Mouse (Mus musculus): ENCODE measurements around the gene Gm9837. TPM values are rescaled to one million over a fixed set of nuclear protein-coding genes. Genes with fewer than 3 reads are reported as not detected.

The Gm9837 gene
- total and polyA plus RNA-seq, 3 experiments: not detected

GRCm38 (mm10) chr11:53493243-53493955 is 23.1 kb upstream of the Gm9837 start:
- Histone ChIP-seq H3K4me3 (replicated peaks in 1 of 3; ENCODE audit: low read depth in 2 of 3, low read length in 2 of 3, poor library complexity in 1 of 3) (no peak overlapping the region), H3K27ac (ENCODE audit: insufficient read depth, low read depth) (no peak overlapping the region), H3K9ac (ENCODE audit: insufficient read depth, low read depth) (no peak overlapping the region), H3K79me2 (replicated peaks; ENCODE audit: control insufficient read depth, extremely low read depth, insufficient read depth, poor library complexity, severe bottlenecking) (no peaks in the 10 kb centered on the region), H3K9me3 (replicated peaks; ENCODE audit: low read length) (no peaks in the 10 kb centered on the region), H3K27me3 (replicated peaks) (no peaks in the 10 kb centered on the region), H3K4me1 (ENCODE audit: control insufficient read depth in 1 of 2, insufficient read depth in 2 of 2) (peaks cover 18 to 72% of the 10 kb centered on the region in 2 experiments), H3K36me3 (replicated peaks in 1 of 2; ENCODE audit: control insufficient read depth in 1 of 2, insufficient read depth in 1 of 2, low read length in 1 of 2) (no peaks in the 10 kb centered on the region), H3K4me2 (ENCODE audit: insufficient read depth, low read depth, poor library complexity, severe bottlenecking) (no peak overlapping the region)
- dilution Hi-C loops (cut with MboI; ENCODE audit: extremely low pct_ligation_motif_present, extremely low pct_unique_long_range_greater_than_20kb, low sequenced_read_pairs): no loop called here
- DNase-seq (ENCODE audit: extremely low read depth): no peak
- in situ Hi-C loops (cut with MboI; ENCODE audit: low pct_ligation_motif_present, low pct_unique_long_range_greater_than_20kb, low sequenced_read_pairs): no loop called here
- TF ChIP-seq ZNF384 (IDR thresholded peaks at IDR 0.05; ENCODE audit: low read depth, low read length) (peak; percentile 69; the same call in 1 of the 2 replicates), RAD21 (IDR thresholded peaks at IDR 0.05; ENCODE audit: low read depth, low read length) (no peak)

GRCm38 (mm10) chr11:53491954-53492401 is 21.7 kb upstream of the Gm9837 start:
- Histone ChIP-seq H3K4me1 (ENCODE audit: control insufficient read depth in 1 of 2, insufficient read depth in 2 of 2) (peaks cover 24 to 74% of the 10 kb centered on the region in 2 experiments), H3K27me3 (replicated peaks) (no peaks in the 10 kb centered on the region), H3K36me3 (replicated peaks in 1 of 2; ENCODE audit: control insufficient read depth in 1 of 2, insufficient read depth in 1 of 2, low read length in 1 of 2) (no peaks in the 10 kb centered on the region), H3K27ac (ENCODE audit: insufficient read depth, low read depth) (peak overlapping the region; percentile 68), H3K9ac (ENCODE audit: insufficient read depth, low read depth) (peak overlapping the region; percentile 16; the same call in 1 of the 2 replicates), H3K9me3 (replicated peaks; ENCODE audit: low read length) (no peaks in the 10 kb centered on the region), H3K4me2 (ENCODE audit: insufficient read depth, low read depth, poor library complexity, severe bottlenecking) (peak overlapping the region; percentile 58), H3K79me2 (replicated peaks; ENCODE audit: control insufficient read depth, extremely low read depth, insufficient read depth, poor library complexity, severe bottlenecking) (no peaks in the 10 kb centered on the region), H3K4me3 (replicated peaks in 1 of 3; ENCODE audit: low read depth in 2 of 3, low read length in 2 of 3, poor library complexity in 1 of 3) (no peak overlapping the region)
- DNase-seq (ENCODE audit: extremely low read depth): peak; percentile 87
- dilution Hi-C loops (cut with MboI; ENCODE audit: extremely low pct_ligation_motif_present, extremely low pct_unique_long_range_greater_than_20kb, low sequenced_read_pairs): no loop called here
- in situ Hi-C loops (cut with MboI; ENCODE audit: low pct_ligation_motif_present, low pct_unique_long_range_greater_than_20kb, low sequenced_read_pairs): no loop called here
- TF ChIP-seq JUND (conservative IDR thresholded peaks at IDR 0.05; ENCODE audit: low read depth, low read length) (peak; percentile 82), TBP (conservative IDR thresholded peaks at IDR 0.05; ENCODE audit: low read depth, low read length) (peak; percentile 31; the same call in 1 of the 2 replicates), CTCF (conservative IDR thresholded peaks at IDR 0.05 in 1 of 2, IDR thresholded peaks at IDR 0.05 in 1 of 2; ENCODE audit: low read depth in 2 of 2, low read length in 2 of 2) (no peak), GABPA (IDR thresholded peaks at IDR 0.05; ENCODE audit: insufficient replicate concordance, low read depth, low read length) (no peak), SMC3 (IDR thresholded peaks at IDR 0.05; ENCODE audit: low read depth, low read length) (no peak), POLR2A (IDR thresholded peaks at IDR 0.05; ENCODE audit: low read depth, low read length) (peak; percentile 48), HCFC1 (IDR thresholded peaks at IDR 0.05; ENCODE audit: low read depth, low read length) (peak; percentile 58), RAD21 (IDR thresholded peaks at IDR 0.05; ENCODE audit: low read depth, low read length) (no peak; the same call in 1 of the 2 replicates), KAT2A (IDR thresholded peaks at IDR 0.05; ENCODE audit: insufficient replicate concordance, low read length) (no peak), ZC3H11A (IDR thresholded peaks at IDR 0.05; ENCODE audit: low read depth, low read length) (no peak), TCF12 (IDR thresholded peaks at IDR 0.05; ENCODE audit: low read depth, low read length) (peak; percentile 57; the same call in 1 of the 2 replicates), JUN (IDR thresholded peaks at IDR 0.05; ENCODE audit: insufficient read depth, low read depth, low read length) (peak; percentile 95), MAZ (IDR thresholded peaks at IDR 0.05; ENCODE audit: low read depth, low read length) (peak; percentile 70; the same call in 1 of the 2 replicates), SIN3A (IDR thresholded peaks at IDR 0.05; ENCODE audit: low read length) (peak; percentile 85; the same call in 1 of the 2 replicates), IRF4 (IDR thresholded peaks at IDR 0.05; ENCODE audit: low read depth, low read length) (peak; percentile 92), ZKSCAN1 (IDR thresholded peaks at IDR 0.05; ENCODE audit: borderline replicate concordance, low read depth, low read length) (no peak), CHD2 (IDR thresholded peaks at IDR 0.05; ENCODE audit: low read length) (peak; percentile 87), CHD1 (IDR thresholded peaks at IDR 0.05; ENCODE audit: low read depth, low read length) (no peak), POLR2AphosphoS2 (IDR thresholded peaks at IDR 0.05; ENCODE audit: low read depth, low read length) (no peak), PAX5 (IDR thresholded peaks at IDR 0.05; ENCODE audit: low read length) (no peak), E2F4 (IDR thresholded peaks at IDR 0.05; ENCODE audit: insufficient replicate concordance, low read depth, low read length) (0 out of 2 replicates have a peak, but pooled peaks have one; percentile 31), NELFE (IDR thresholded peaks at IDR 0.05; ENCODE audit: low read depth, low read length) (no peak), ZMIZ1 (IDR thresholded peaks at IDR 0.05; ENCODE audit: low read depth, low read length) (peak; percentile 48; the same call in 1 of the 2 replicates), USF1 (IDR thresholded peaks at IDR 0.05; ENCODE audit: low read depth, low read length) (peak; percentile 83), NRF1 (IDR thresholded peaks at IDR 0.05; ENCODE audit: low read depth, low read length) (no peak; the same call in 1 of the 2 replicates), MAX (IDR thresholded peaks at IDR 0.05; ENCODE audit: low read length) (peak; percentile 88), UBTF (IDR thresholded peaks at IDR 0.05; ENCODE audit: low read depth, low read length) (no peak), MYC (IDR thresholded peaks at IDR 0.05; ENCODE audit: low read depth, low read length) (peak; percentile 74; the same call in 1 of the 2 replicates), MXI1 (IDR thresholded peaks at IDR 0.05; ENCODE audit: low read depth, low read length) (peak; percentile 82), RCOR1 (conservative IDR thresholded peaks at IDR 0.05; ENCODE audit: low read depth, low read length) (0 out of 2 replicates have a peak, but pooled peaks have one; percentile 75)

All from CH12.LX (cell line).